Mouse (Mus musculus) brain, embryonic 14.5 days (tissue): ENCODE measurements around the gene Tacc2.
"Not testable (repeated sequence)": the region's sequence is repeated elsewhere in the genome, so short reads cannot be mapped to it uniquely, and the experiment has no call there.

Experiments used
- CTCF ChIP-seq: fragments of 200-500 bp; IDR thresholded peaks from 2 replicates; pipeline ENCODE4 v1.5.1; 2012; ENCODE audit warnings: inconsistent platforms, mild to moderate bottlenecking, moderate library complexity, borderline replicate concordance; ENCODE audit not compliant: insufficient read depth, insufficient read length; ENCODE audit errors: extremely low read depth
- POLR2A ChIP-seq: fragments of 200-500 bp; IDR thresholded peaks from 2 replicates; pipeline ENCODE4 v1.6.1; 2012; ENCODE audit warnings: mild to moderate bottlenecking, inconsistent platforms, borderline replicate concordance; ENCODE audit not compliant: poor library complexity, insufficient read depth, insufficient read length, severe bottlenecking; ENCODE audit errors: extremely low read depth

DNA sequence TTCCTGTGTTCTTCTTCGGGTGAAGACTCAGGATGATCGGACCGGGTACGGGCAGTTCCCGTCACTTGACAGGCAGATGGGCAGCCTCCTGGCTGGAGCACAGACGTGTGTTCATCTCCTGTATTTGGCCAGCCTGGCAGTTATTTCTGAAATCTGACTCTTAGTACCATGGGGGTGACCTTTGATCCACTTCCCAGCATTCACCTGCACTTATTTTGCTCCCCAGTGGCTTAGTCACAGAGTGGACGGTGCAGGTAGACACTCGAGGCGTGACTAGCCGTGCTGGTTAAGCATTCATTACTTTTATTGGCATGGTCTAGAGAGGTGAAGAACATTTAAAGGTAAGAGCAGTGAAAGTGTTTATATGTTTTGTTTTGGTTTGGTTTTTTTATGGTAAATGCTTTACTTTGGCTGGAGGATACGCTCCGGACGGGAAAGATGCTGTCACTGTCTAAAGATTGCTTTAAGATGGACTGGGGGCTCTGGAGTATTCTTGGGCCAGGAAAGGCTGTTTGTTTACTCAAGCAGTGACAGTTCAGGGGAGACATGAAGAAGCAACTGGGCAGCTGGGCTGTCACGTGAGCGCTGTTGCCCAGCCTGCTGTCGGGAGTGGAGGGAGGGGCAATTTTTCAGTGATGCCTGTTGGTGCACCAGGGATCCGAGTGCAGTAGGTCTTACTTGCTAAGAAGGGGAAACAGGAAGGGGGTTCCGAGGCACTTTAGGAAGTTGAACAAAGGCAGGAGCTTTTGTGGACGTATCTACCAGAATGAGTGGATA is 19.0 kb downstream of the Tacc2 start:
- TF ChIP-seq CTCF, POLR2A: not testable (repeated sequence)
